Mouse (Mus musculus) testis, postnatal 10 days (tissue): ENCODE data around the gene Cacnb2.
"Not testable (repeated sequence)": the region's sequence is repeated elsewhere in the genome, so short reads cannot be mapped to it uniquely, and the experiment has no call there.

Source experiments
- DNase-seq: peaks from one replicate; pipeline ENCODE4 v3.0.0; 2021; ENCODE audit warnings: low spot score

The Cacnb2 gene

DNA sequence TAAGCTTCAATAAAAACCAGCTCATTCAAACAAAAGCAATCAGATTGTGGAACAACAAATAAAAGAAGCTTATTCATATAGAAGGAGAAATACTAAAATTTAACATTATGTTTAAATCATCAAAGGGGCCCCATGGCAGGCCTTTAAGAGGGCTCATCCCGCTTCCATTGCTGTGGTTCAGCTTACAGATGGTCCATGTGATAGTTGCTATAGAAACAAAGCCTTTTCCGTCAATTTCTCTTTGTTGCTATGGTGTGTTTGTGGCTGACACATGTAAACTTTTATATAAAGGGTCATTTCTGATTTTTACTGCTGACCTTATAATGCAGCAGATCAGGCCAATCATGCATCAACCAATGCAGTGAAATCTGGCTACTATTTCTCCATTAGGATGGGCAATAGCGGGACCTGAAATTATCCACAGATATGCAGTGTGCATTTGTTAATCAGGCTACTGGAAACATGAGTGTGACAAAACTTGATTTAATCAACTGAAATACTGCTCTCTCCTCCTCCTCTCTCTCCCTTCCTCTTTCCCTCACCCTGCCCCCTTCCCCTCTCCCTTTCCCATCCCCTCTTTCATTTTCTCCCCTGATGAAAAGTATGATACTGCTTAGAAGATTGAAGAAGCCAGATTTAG is 54.4 kb downstream of the Cacnb2 start:
- no peak for DNase-seq

- no peak for DNase-seq
These were observed 62.3 kb downstream of the Cacnb2 start for GRCm38 (mm10) chr2:14665213-14665612.

DNA sequence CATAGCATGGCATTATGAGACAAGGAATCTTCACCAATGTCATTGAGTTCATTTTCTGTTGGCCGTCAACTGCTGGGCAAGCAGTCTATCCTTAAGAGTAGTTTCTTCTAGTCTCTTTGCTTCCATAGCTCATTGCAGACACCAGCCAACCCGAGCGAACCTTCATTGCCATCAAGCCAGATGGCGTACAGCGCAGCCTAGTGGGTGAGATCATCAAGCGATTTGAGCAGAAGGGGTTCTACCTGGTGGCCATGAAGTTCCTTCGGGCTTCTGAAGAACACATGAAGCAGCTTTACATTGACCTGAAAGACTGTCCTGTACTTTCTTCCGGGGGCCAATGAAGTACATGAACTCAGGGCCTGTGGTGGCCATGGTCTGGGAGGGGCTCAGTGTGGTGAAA is 69.2 kb downstream of the Cacnb2 start:
- DNase-seq, result no peak

- peak; percentile 46 for DNase-seq
These were observed 74.1 kb downstream of the Cacnb2 start for GRCm38 (mm10) chr2:14676885-14677516.

- no peak for DNase-seq
These were observed 81.3 kb downstream of the Cacnb2 start for GRCm38 (mm10) chr2:14684231-14684630.

DNA sequence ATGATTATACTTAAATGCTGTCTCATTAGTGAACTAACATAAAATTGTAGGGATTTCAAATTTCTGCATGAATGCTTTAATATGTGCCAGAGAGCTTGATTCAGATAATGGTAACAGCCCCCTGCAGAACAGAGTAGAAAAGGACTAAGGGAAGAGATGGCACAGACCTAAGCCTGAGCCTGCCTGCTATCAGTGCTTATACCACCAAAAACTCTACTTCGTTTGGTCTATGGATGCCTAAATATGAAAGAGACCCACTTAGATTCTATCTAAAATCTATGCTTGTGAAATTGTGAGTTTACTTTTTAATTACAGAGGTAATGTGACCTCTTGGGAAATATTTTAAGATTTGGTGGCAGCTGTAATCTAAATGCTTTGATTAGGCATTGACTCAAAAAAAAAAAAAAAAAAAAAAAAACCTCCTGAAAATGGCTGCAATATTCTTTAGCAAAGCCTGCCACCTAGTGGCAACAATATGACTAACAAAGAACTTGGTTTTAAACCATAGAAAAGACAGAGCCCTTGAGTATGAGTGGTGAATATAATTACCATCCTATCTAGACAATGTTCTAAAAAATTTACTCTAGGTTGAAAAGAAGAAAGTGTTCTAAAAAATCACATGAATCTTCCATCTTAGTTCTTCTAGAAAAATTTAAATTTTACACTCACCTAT is 100.2 kb downstream of the Cacnb2 start:
- DNase-seq, result peak; percentile 54

DNA sequence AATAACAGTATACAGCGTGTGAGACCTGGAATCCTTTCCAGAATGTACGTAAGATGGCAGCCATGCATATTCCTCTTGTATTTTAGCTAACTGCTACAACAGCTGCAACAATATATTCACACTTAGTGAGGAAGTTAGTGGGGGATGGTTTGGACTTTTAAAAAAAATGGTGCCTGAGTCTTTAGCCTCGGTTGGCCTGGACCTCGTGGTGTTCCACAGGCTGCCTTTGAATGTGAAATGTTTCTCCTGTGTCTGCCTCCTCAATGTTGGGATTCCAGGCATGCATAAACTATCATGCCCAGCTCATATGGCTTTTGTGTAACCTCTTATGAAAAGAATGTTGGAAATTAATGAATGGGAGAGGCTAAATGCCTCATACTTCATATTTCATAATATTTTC is 100.8 kb downstream of the Cacnb2 start:
- DNase-seq, result no peak

- no peak for DNase-seq
These were observed 107.4 kb downstream of the Cacnb2 start for GRCm38 (mm10) chr2:14710247-14710646.

- DNase-seq, result no peak
These were observed 108.9 kb downstream of the Cacnb2 start for GRCm38 (mm10) chr2:14711751-14712150.

DNA sequence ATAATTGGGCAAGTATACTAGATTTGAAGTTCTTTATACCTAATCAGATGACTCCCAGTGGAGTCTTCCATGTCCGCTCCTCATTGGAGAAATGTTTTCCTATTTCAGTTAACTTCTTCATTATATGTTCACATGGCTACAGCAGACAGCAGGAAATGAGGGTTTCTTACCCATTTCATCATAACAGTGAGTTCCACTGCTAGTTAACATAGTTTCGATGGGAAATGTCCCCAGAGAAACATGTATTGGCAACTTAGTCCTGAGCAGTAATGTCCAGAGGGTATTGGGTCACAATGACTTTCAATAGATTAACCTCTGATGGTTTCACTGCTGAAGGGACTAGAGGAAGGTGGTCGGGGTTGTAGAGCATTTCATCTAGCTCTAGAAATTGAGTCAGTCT is 110.2 kb downstream of the Cacnb2 start:
- no peak for DNase-seq

GRCm38 (mm10) chr2:14716666-14717065 is 113.8 kb downstream of the Cacnb2 start:
- no peak for DNase-seq

- DNase-seq, result no peak
These were observed 116.3 kb downstream of the Cacnb2 start for GRCm38 (mm10) chr2:14719119-14719718.

DNA sequence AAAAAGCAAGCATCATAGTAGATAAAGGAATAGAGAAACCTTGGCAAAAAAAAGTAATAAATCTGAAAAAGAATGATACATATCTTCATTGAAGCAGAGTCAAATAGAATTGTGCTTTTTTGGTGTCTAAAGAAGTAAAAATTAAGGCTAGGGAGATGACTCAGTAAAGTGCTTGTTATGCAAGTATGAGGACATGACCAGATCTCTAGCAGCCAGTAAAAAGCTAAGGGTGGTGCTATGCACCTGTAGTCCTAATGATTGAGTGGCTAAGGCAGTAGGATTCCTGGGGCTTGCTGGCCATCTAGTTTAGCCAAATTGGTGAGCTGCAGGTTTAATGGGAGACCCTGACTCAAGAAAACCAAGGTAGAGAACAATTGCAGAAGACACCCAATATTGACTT is 122.5 kb downstream of the Cacnb2 start:
- DNase-seq, result no peak

DNA sequence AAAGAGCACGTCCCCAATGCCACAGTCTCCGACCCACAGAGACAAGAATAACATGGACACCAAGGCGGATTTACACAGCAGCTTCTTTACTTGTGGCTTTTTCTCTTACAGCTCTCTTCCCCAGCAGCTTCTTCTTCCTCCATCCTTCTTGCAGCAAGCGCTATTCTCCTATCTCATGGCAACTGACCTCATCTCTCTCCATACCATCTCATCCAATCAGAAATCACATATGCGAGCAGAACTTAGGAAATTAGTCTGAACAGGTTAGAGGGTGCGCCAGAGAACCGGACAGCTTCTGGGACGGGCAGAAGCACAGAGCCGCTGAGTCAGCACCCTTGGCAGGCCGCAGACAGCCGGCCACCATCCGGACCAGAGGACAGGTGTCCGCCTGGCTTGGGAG is 123.7 kb downstream of the Cacnb2 start:
- DNase-seq, result not testable (repeated sequence)

- DNase-seq, result no peak
These were observed 136.0 kb downstream of the Cacnb2 start for GRCm38 (mm10) chr2:14738927-14739326.

GRCm38 (mm10) chr2:14739510-14739909 is 136.6 kb downstream of the Cacnb2 start:
- DNase-seq, result no peak

DNA sequence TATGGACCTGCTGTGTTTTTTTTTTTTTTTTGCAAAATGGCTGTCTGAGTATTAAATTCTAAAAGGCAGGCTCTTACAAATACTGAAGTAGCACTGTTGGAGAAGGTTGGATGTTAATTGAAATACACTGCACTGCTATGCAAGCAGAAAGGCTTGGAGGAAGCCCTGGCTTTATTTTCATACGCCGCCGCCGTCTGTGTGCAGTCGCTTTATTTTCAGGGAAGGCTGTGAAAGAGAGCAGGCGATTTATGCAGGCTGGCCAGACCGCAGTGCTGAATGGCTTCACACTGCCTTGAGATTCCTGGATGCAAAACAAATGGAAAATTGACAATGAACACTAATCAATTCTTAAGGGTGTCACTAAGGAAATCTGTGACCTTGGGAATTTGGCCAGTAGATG is 137.5 kb downstream of the Cacnb2 start:
- DNase-seq, result no peak

- no peak for DNase-seq
These were observed 141.9 kb downstream of the Cacnb2 start for GRCm38 (mm10) chr2:14744761-14745160.

GRCm38 (mm10) chr2:14762846-14763245 is 160.0 kb downstream of the Cacnb2 start:
- DNase-seq, result no peak

DNA sequence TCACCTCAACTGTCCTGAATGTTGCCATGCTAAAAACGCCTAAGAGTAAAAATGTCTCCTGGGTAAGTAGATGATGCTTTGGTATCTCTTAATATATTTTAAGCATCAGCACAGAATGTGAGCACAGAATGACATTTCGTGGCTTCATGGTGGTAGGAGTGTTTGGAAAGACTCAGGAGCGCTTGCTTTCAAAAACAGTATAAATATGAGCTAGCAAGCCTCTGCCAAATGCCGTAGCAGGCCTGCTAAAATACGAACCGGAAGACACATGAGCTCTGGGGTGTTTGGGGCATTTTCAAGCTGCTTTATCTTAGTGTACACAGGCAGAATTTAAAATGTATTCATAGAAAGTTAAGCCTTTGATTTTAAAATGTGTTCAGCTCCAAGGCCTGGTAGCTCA is 161.0 kb downstream of the Cacnb2 start:
- DNase-seq, result no peak

- no peak for DNase-seq
These were observed 166.6 kb downstream of the Cacnb2 start for GRCm38 (mm10) chr2:14769448-14769847.

DNA sequence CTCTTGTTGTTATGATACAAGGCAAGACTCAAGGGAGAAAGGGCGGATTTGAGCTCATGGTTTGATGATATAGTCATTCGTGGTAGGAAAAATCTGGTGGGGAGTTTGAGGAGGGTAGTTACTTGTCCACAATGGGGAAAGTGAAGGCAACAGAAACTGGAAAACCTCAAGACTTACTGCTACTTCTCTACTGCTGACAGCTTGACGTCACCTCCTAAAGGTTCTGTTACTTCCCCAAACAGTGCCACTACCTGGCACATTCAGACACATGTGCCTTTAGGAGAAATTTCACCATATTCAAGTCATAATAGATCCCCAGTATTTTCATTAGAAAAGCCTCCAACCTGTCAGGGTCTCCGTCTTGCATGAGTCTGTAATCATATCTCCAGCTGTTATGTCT is 167.7 kb downstream of the Cacnb2 start:
- no peak for DNase-seq

- no peak for DNase-seq
These were observed 171.5 kb downstream of the Cacnb2 start for GRCm38 (mm10) chr2:14774375-14774774.
